Mouse (Mus musculus) kidney, embryonic 14.5 days (tissue): ENCODE measurements around the gene Zmym4. TPM values are rescaled to one million over a fixed set of nuclear protein-coding genes. Genes with fewer than 3 reads are reported as not detected.
"Not testable (repeated sequence)": the region's sequence is repeated elsewhere in the genome, so short reads cannot be mapped to it uniquely, and the experiment has no call there.

ENCODE experiments used
- ATAC-seq: fragments of 200-750 bp; cut with Nextera tagmentation; 2 replicates; pipeline ENCODE4 v1.8.0; 2017; ENCODE audit warnings: moderate number of reproducible peaks, mild to moderate bottlenecking, moderate TSS enrichment, moderate library complexity; ENCODE audit not compliant: low FRiP score, low TSS enrichment
- H3K27ac ChIP-seq: fragments of 300-500 bp; sonication (generic); 2 replicates; pipeline ENCODE4 v1.5.1; 2014; ENCODE audit warnings: low read depth, mild to moderate bottlenecking, low read length, moderate library complexity, mixed read lengths
- H3K27me3 ChIP-seq: fragments of 300-500 bp; sonication (generic); 2 replicates; pipeline ENCODE4 v1.6.1; 2014; ENCODE audit warnings: mild to moderate bottlenecking, low read length; ENCODE audit not compliant: control insufficient read depth, insufficient read depth
- H3K36me3 ChIP-seq: fragments of 300-500 bp; sonication (generic); 2 replicates; pipeline ENCODE4 v1.6.1; 2014; ENCODE audit warnings: low read length, mixed read lengths; ENCODE audit not compliant: control insufficient read depth, insufficient read depth
- H3K4me1 ChIP-seq: fragments of 300-500 bp; sonication (generic); 2 replicates; pipeline ENCODE4 v1.6.1; 2014; ENCODE audit warnings: low read length, mixed read lengths; ENCODE audit not compliant: control insufficient read depth, insufficient read depth
- H3K4me2 ChIP-seq: fragments of 300-500 bp; sonication (generic); replicated peaks from 2 replicates; pipeline ENCODE4 v1.6.1; 2014; ENCODE audit warnings: low read depth, mild to moderate bottlenecking, low read length
- H3K4me3 ChIP-seq: fragments of 300-500 bp; sonication (generic); 2 replicates; pipeline ENCODE4 v1.5.1; 2014; ENCODE audit warnings: mild to moderate bottlenecking, low read length
- H3K9ac ChIP-seq: fragments of 300-500 bp; sonication (generic); 2 replicates; pipeline ENCODE4 v1.6.1; 2014; ENCODE audit warnings: low read depth, mild to moderate bottlenecking, low read length, moderate library complexity
- H3K9me3 ChIP-seq: fragments of 300-500 bp; sonication (generic); 2 replicates; pipeline ENCODE4 v1.6.1; 2016; ENCODE audit warnings: low read length; ENCODE audit not compliant: control insufficient read depth
- WGBS: fragments of 180-500 bp; shearing (Covaris S2); extraction: QIAGEN DNeasy Blood & Tissue Kit; methylation state at CpG from one replicate; pipeline ENCODE4 v1.1.7; 2014; 5-methylcytosine and 5-hydroxymethylcytosine counted together
- polyA plus RNA-seq: library from polyadenylated mRNA; unstranded; fragments of >200 nt; fragmentation: Nextera tagmentation; extraction: Ambion mirVana; gene quantifications from 2 replicates; pipeline ENCODE4 v1.2.1, GENCODE M21; 2014

Gene Zmym4
- polyA plus RNA-seq: 27.6 and 28.9 TPM in 2 replicates

GRCm38 (mm10) chr4:126967864-126968821 is at the start of gene Zmym4:
Gene Zmym4, minus strand, starts transcription at chr4:126968135.
- Histone ChIP-seq H3K9ac (peak within 1 kb of the TSS; percentile 99), H3K9me3 (no peaks in the 10 kb centered on the region), H3K36me3 (no peaks in the 10 kb centered on the region), H3K4me3 (peak within 1 kb of the TSS; percentile 99), H3K4me1 (no peaks in the 10 kb centered on the region), H3K27me3 (no peaks in the 10 kb centered on the region), H3K4me2 (peak within 1 kb of the TSS; percentile 71), H3K27ac (peak within 1 kb of the TSS; percentile 98)
- ATAC-seq: peak; percentile 98
- 7% methylated on average over 52 of the region's 54 CpGs for WGBS

- Histone ChIP-seq H3K4me3 (no peak overlapping the region), H3K27ac (no peak overlapping the region), H3K9me3 (no peaks in the 10 kb centered on the region), H3K4me2 (no peak overlapping the region), H3K9ac (no peak overlapping the region), H3K27me3 (no peaks in the 10 kb centered on the region), H3K4me1 (0 out of 2 replicates have a peak, but pooled peaks cover 2% of the 10 kb centered on the region), H3K36me3 (no peaks in the 10 kb centered on the region)
- no peak for ATAC-seq
- 84% methylated on average over 4 of the region's 4 CpGs for WGBS
Measured at GRCm38 (mm10) chr4:127016366-127016765, 48.4 kb upstream of the Zmym4 start.

- not testable (repeated sequence) for H3K27ac ChIP-seq, H3K36me3 ChIP-seq, H3K9ac ChIP-seq, H3K27me3 ChIP-seq, H3K9me3 ChIP-seq, H3K4me1 ChIP-seq
- peak overlapping the region; percentile 12; the same call in 1 of the 2 replicates for H3K4me2 ChIP-seq
- peak; percentile 94 for ATAC-seq
- WGBS: 19% methylated on average over 14 of the region's 26 CpGs
- peak overlapping the region; percentile 19; the same call in 1 of the 2 replicates for H3K4me3 ChIP-seq
Measured at GRCm38 (mm10) chr4:127015294-127015993, 47.5 kb upstream of the Zmym4 start.

GRCm38 (mm10) chr4:127005113-127005936 is 37.4 kb upstream of the Zmym4 start:
- no peaks in the 10 kb centered on the region for H3K36me3 ChIP-seq
- 0 out of 2 replicates have a peak, but pooled peaks cover 4% of the 10 kb centered on the region for H3K4me1 ChIP-seq
- H3K4me2 ChIP-seq: peak overlapping the region; percentile 49
- peak overlapping the region; percentile 53 for H3K9ac ChIP-seq
- no peak overlapping the region for H3K27ac ChIP-seq
- ATAC-seq: peak; percentile 72
- H3K27me3 ChIP-seq: no peaks in the 10 kb centered on the region
- no peaks in the 10 kb centered on the region for H3K9me3 ChIP-seq
- peak overlapping the region; percentile 29 for H3K4me3 ChIP-seq
- 16% methylated on average over 25 of the region's 25 CpGs for WGBS

- no peaks in the 10 kb centered on the region for H3K36me3 ChIP-seq
- H3K9me3 ChIP-seq: no peaks in the 10 kb centered on the region
- no peak overlapping the region for H3K4me3 ChIP-seq
- H3K4me1 ChIP-seq: 0 out of 2 replicates have a peak, but pooled peaks cover 4% of the 10 kb centered on the region
- no peak overlapping the region for H3K27ac ChIP-seq
- 85% methylated on average over 3 of the region's 3 CpGs for WGBS
- no peaks in the 10 kb centered on the region for H3K27me3 ChIP-seq
- no peak for ATAC-seq
- H3K9ac ChIP-seq: no peak overlapping the region
- H3K4me2 ChIP-seq: no peak overlapping the region
Measured at GRCm38 (mm10) chr4:127004384-127004783, 36.4 kb upstream of the Zmym4 start.

GRCm38 (mm10) chr4:127000601-127001105 is 32.7 kb upstream of the Zmym4 start:
- Histone ChIP-seq H3K9me3 (no peaks in the 10 kb centered on the region), H3K4me3 (no peak overlapping the region), H3K36me3 (no peaks in the 10 kb centered on the region), H3K27ac (no peak overlapping the region), H3K4me1 (0 out of 2 replicates have a peak, but pooled peaks cover 4% of the 10 kb centered on the region), H3K4me2 (no peak overlapping the region), H3K27me3 (no peaks in the 10 kb centered on the region), H3K9ac (no peak overlapping the region)
- 26% methylated on average over 8 of the region's 8 CpGs for WGBS
- ATAC-seq: no peak

GRCm38 (mm10) chr4:126999372-126999771 is 31.4 kb upstream of the Zmym4 start:
- not testable (repeated sequence) for ATAC-seq

GRCm38 (mm10) chr4:126992356-126992755 is 24.4 kb upstream of the Zmym4 start:
- H3K9ac ChIP-seq: no peak overlapping the region
- H3K4me2 ChIP-seq: no peak overlapping the region
- no peaks in the 10 kb centered on the region for H3K27me3 ChIP-seq
- H3K9me3 ChIP-seq: no peaks in the 10 kb centered on the region
- H3K27ac ChIP-seq: no peak overlapping the region
- no peak overlapping the region for H3K4me3 ChIP-seq
- 67% methylated on average over 5 of the region's 5 CpGs for WGBS
- ATAC-seq: no peak
- no peaks in the 10 kb centered on the region for H3K36me3 ChIP-seq
- H3K4me1 ChIP-seq: no peaks in the 10 kb centered on the region

More at GRCm38 (mm10) chr4:126999372-126999771, 31.4 kb upstream of the Zmym4 start:
- 97% methylated on average over 16 of the region's 16 CpGs for WGBS
- H3K27ac ChIP-seq, H3K27me3 ChIP-seq, H3K4me3 ChIP-seq, H3K36me3 ChIP-seq, H3K9ac ChIP-seq, H3K4me2 ChIP-seq, H3K9me3 ChIP-seq, H3K4me1 ChIP-seq: not testable (repeated sequence)
